Mouse (Mus musculus) heart, postnatal 0 days (tissue): Measurements from ENCODE around the gene Hephl1.

Experiments used
- CTCF ChIP-seq: IDR thresholded peaks from 2 replicates; pipeline ENCODE4 v1.5.1; 2016; ENCODE audit warnings: antibody characterized with exemption, control low read depth, low read depth
- EP300 ChIP-seq: IDR thresholded peaks from 2 replicates; pipeline ENCODE4 v1.6.1; 2016; ENCODE audit warnings: antibody characterized with exemption, low read depth

GRCm38 (mm10) chr9:15095206-15095605 is 16.7 kb downstream of the Hephl1 start:
- no peak for TF ChIP-seq CTCF
- TF ChIP-seq EP300 = no peak
